Mouse (Mus musculus) spleen, postnatal 14 days (tissue): Measurements from ENCODE around the gene Thra.
A peak's percentile ranks its signal among the peaks of the same experiment; 100 is the strongest.
"Not testable (repeated sequence)": the region's sequence is repeated elsewhere in the genome, so short reads cannot be mapped to it uniquely, and the experiment has no call there.

Source experiments
- DNase-seq, 2 experiments: peaks; one replicate each; pipeline ENCODE4 v3.0.0; 2021 to 2022; ENCODE audit warnings: low spot score in 2 of 2

Gene Thra

DNA sequence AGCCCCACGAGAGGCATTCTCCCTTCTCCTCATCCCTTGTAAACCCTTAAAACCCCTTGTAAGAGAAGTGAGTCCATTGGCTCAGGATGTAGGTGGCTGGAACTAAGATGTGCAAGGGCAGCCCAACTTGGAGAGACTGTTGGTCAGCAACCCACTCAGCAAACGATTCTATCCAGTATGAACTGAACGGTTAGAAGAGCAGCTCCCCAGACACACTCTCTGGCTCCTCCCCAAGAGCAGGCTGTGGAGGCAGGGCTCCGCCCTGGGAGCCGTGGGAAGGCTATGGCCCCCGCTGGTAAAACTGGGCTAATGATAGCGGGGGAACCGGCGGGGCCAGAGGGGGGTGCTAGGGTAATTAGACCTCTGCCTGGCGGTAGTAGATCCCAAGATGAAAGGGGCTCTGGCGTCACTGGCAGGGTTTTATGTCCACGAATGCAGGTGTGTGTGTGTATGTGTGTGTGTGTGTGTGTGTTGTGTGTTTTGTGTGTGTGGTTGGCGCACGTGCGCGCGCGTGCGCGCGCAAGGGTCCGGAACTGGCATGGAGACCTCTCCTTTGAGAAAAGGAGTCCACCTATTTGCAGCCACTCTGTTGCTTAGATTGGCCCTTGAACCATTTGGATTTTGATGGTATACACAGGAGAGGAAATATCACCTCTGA lies at the start of gene Thra:
Gene Thra, plus strand, starts transcription at position 246 of the 658 bp plus-strand sequence.
- DNase-seq, result no peak

DNA sequence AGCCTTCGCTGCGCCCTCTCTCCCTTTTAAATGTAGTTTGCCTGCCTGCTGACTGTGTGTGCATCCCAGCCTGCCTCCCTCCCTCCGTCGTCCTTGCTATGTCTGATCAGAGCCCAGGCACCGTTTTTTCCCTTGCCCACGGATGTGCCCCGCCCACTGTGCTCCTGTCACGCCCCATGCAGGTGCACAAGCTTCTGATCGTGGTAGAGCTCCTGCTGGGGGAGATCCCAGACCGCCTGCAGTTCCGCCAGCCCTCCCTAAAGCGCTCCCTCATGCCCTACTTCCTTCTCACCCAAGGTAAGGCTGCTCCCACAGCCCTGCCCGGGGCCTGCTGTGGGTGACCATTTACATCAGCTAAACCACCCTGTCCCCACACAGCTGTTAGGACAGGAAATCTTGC lies 47.2 kb upstream of the Thra start:
- DNase-seq, result no peak

DNA sequence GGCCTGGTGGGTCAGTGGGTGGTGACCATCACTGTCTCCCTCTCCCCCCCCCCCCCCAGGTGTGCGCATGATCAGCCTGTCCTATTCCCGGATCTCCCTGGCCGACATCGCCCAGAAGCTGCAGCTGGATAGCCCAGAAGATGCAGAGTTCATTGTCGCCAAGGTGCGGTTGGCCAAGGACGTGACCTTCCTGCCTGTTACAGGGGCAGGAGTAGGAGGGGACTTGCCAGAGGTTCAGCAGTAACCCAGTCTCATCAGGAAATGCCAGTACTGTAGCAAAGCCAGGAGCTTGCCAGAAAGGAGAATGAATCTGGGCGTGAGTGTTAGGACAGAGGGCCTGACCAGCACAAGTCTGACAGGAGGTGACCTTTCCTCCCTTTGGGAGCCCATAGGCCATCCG lies 46.7 kb upstream of the Thra start:
- no peak for DNase-seq

DNA sequence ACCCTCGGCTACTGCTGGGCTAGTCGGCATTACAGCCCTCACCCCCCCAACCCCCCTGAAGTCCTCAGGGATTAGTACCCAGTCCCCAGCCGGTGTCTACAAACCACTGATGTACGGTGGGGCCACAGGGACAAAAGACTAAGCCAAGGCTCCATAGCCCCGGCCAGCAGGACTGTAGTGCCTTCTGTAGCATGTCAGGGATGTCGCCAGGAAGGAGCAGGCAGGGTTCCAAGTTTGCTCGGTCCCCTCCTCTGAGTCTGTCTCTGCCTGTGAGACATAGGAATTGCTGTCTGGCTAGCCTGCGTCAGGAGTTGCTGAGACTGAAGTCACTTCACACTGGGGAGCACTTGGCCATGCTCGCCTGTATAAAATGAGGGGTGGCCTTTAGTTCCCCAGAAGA lies 46.1 kb upstream of the Thra start:
- DNase-seq, result no peak

DNA sequence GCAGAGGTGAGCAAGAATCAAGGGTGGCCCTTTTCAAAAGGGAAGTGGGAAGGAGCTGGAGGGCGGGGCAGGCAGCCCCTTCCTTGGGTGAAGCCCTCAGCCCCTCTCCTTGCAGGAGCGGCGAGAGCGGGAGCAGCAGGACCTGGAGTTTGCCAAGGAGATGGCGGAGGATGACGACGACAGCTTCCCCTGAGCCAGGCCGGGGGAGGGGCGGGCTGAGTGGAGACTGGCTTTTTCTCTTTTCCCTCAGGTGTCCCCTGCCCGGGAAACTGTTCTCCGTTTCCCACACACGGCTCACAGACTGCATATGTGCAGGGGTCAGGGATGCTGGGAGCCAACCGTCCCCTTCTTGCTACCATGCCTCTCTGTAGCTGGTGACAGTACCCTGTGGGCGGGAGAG lies 45.0 kb upstream of the Thra start:
- no peak for DNase-seq

DNA sequence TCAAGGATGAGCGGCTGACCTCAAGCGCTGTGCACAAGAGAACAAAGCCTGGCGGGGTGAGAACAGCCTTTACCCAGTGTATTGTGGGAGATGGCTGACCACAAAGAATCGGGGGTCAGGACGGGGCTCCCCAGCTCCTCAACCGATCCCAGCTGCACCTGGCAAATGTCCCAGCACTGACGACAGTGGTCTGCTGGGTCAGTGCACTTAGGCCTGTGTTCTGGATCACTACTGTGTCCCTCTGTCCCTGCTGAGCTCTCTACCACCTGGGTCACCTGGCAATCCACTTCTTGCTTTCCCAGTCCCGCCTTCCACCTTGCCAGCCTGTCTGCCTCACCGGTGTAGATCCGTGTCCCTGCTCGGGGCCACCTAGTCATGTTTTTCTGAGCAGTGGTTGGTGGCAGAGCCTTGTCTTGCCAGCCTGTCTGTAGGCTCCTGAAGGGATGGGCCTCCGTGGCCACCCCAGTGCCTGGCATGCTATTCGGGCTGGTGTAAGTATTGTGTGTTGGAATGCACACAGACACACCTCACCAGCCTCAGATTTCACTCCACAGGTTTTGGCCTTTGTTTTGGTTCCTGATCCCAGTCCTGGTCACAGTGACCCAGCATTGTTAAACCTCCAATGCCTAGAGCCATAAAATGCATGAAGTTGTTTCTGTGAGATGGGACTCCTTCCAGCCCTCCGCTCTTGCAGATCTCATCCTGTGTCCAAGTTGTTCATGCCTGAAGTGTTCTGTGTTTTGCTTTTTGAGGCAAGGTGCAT lies 43.8 kb upstream of the Thra start:
- DNase-seq, result no peak

DNA sequence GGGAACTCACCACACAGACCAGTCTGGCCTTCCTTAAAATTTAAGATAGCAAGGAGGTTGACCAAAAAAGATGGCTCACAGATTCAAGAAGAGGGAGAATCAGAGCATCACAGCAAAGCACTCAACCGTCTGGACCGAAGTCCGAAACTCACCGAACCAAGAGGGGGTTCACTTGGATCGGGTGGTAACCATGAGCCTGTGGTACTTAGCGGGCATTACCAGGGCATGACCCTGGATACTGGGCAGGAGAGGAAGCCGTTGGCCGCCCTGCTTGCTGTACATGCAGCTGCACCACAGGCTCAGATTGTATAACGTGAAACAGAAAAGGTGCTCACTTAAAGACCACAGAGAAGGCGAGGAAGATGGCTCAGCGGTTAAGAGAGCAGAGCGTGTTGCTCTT lies 43.2 kb upstream of the Thra start:
- no peak for DNase-seq

DNA sequence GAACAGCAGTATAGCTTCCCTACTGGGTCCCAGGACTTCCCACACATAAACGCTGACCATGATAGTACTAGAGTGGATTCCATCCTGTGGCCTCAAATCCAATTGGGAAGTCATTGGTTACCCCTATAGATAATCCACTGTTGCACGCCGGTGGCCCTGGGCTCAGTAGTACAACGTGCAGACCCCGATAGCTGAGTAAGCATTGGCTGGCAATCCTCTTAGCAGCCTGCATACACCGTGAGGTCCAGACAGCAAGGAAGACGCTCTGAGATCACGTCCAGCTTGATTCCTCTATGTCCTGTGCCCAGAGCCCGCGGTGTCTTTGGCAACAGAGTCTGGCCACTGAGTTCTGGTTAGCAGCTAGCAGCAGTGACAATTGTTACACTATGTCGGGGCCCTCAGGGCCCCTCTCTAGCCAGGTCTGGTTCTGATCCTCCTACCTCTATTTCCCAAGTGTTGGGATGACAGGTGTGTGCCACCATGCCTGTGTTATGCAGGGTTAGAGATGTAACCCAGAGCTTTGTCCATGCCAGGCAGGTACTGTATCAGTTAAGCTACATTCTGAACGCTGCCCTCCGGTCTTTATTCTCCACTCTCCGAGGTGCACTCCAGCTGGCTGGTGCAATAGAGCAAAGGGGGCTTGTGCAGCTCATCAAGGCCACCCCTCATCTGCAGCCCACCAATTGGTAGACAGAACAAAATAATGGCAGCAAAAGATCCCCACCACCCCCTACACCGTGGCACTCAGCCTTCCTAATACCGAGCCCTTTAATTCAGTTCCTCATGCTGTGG lies 41.4 kb upstream of the Thra start:
- DNase-seq, result no peak

DNA sequence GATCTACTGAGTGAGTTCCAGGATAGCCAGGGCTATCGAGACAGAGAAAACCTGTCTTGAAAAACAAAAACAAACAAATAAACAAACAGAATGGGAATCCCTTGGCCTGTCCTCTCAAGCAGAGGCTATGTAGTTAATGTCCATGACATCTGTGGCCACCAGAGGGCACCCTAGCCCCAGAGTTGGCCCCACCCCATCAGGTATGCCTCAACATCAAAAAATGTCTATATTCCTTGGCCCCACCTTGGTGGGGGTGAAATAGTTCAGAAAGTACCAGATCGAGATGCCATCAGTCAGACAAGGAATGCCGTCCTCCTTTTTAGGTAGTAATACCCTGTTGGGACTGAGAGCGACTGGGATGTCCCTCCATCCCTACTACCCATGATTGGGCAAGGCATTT lies 40.5 kb upstream of the Thra start:
- DNase-seq, result peak; percentile 57 to 74

DNA sequence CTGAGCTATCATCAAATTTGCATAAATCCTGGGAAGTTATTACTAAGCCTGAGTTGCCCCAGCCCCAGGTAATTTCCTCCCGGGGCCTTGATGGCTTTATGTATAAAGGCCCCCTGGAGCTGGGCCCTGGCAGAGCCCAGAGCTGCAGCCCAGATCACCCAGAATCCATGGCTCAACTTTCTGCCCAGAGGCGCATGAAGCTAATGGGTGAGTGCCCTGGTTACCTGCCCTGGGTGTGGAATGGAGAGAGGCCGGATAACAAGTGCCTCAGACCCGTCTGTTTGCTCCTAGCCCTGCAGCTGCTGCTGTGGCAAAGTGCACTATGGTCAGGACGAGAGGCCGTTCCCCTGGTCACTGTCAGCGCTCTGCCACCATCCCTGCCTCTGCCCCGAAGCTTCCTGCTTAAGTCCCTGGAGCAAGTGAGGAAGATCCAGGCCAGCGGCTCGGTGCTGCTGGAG lies 39.2 kb upstream of the Thra start, which contains the start of gene Csf3:
Gene Csf3, plus strand, starts transcription at position 51 of the 458 bp plus-strand sequence.
- DNase-seq, result no peak

DNA sequence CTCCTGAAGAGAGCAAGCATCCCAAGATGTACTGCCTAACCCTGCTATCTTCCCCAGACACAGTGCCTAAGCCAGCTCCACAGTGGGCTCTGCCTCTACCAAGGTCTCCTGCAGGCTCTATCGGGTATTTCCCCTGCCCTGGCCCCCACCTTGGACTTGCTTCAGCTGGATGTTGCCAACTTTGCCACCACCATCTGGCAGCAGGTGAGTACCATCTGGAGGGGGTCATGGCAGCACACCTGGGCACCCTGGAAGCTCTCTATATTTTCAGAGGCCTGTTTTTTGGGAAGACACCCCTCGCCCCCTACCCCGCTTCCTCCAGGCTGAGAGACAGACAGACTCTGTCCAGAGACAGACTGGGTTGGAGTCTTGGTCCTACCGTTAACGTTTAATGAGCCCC lies 38.1 kb upstream of the Thra start:
- DNase-seq, result no peak

DNA sequence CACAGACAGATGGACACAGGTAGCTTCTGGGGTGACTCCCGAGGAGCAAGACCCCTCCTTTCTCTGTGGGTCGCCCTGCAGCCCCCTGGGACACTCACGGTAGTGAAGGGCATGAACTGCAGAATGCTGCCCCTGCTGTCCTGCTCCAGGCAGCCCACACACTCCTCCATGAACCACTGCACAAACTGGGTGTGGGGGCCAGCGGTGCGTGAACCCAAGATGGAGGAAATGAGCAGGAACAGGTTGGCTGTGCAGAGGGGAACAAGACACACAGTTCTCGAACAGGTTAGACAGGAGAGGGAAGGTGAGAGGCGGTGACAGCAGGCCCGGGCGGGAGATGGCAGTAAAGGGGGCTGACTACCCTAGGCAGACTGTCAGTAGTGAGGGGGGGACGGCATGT lies 35.4 kb upstream of the Thra start:
- no peak for DNase-seq

DNA sequence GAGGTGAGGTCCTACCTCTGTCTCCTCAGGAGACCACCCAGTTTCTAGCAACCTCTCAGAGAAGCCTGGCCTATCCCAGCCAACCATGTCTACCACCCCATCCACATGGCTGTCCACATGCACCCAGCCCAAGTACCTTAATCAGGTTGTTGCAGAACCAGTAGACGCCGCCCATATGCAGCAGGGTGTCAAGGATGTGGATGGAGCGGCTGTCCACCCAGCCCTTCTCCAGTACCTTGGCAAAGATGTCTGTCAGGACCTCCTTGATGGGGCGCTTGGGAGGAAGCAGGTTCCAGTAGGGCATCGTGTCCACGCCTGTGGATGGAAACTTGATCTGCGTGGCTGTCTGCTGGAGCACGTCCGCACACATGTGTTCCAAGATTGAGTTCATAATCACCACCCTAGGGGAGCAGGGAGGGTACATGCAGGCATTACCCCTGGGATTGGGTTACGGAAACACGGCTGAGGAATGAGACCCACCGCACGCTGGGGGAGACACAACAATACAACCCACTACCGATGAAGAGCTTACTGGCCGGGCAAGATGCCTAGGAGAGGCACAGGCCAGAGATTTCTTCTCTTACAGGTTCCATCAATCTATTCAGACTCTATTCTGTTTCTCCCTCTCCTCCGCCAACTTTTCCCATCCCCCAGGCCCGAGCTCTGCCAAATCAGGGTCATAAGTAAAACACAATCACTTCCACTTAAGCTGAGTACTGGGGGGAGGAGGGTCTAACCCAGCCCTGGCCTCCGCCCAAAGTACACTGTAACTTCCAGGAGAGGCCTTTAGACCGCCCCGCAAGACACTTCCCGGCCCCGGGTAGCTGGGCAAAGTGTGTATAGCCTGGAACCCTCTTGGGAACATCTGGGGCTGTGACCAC lies 32.8 kb upstream of the Thra start:
- no peak for DNase-seq

DNA sequence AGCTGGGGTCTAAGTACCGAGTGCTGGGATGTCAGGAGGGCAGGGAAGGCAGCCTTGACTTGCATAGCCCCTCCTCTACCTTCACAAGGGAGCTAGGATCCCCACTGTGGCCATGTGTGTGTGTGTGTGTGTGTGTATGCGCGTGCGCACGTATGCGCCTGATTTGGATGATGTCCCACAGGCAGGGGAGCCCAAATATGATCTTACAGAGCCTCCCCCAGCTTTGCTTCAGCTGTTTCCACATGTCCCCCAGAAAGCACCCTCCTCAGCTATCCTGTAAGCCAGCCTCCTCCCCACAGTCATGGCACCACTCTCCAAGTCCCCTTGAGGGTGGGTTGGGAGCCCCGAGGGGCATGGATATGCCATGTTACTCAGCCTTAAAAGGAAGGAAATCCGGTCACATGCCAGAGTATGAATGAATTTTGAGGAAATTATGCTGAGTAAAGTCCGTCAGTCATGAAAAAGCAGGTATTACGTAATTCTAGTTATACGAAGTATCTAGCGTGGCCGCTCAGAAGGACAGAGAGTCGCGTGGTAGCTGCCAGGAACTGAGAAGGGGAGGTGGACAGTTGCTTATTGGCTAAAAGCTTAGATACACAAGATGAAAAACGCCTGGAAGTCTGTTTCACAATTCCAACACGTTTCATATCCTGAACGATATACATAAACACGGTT lies 32.0 kb upstream of the Thra start:
- DNase-seq, result no peak

DNA sequence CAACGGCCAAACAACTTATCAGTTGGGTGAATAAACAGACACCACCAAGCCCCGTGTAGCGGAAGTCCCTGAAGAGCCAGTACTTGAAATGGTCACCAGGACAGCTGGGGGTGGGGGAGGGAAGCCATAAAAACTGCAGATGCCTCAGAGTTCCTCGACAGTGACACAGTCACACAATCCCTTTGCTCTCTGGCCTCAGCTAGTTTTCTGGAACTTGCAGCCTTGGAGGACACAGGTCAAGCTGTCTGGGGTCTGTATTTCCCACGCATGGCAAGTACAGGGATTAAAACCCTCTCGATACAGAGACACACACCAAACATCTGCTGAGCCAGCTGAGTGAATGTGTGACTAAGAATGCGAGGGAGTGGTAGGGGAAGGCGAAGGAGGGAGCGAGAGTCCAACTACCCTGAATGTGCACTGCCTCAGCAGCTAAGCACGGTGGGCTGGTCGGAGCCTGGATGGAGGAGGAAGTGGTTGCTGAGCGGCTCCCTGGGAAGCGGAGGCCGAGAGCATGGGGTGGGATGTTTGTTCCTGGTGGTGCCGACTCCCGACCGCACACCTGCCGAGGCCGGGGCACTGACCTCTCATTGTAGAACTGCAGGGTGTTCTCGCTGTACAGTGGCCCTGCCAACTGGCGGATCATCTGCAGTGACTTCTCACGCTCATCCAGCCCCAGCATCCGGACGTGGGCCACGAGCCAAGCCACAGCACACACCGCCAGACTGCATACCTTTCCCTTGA lies 31.3 kb upstream of the Thra start:
- DNase-seq, result no peak

DNA sequence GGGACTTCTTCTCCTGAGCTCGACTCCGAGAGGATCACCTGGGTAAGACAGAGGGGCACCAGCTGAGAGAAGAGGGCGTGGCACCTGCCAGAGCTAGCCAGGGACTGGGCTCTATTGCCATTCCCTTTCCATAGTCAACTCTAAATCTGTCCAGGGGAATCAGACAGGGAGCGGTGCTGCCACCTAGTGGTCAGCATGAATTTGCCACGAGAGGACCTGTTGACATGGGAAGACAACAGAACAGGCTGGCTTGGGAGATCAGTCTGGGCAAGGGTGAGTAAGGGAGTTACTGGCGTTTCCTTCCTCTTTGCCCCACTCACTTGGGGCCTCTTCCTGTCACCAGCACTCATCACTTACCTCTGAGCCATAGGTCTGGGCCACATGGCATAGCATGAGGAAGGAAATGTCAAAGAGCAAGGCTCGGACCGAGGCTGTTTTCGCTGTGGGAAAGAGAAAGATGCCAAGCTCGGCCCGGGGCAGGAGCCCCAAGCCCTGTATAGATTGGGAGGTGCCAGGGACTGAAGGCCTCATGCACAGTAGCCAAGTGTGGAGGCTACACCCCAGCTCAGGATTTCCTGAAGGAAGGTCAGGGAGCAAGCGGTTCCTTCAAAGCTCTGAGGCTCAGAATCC lies 29.9 kb upstream of the Thra start:
- peak; percentile 50 to 70 for DNase-seq

DNA sequence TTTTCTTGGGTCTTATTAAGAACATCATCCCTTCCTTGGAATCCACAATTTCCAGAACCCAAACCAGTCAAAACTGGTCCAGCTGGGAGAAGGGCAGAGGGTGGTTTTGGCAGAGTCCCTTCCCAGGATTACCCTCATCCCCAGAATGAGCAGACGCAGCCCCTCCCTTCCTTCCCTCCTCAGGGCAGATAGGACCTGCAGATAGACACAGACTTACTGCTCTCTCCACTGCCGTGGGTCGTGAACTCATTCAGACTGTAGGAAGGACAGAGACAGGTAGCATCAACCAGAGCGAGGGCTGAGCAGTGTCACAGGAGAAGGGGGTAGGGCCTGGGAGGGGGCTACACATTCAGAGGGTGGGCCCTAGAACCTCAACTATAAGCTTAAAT lies 29.4 kb upstream of the Thra start:
- no peak for DNase-seq

DNA sequence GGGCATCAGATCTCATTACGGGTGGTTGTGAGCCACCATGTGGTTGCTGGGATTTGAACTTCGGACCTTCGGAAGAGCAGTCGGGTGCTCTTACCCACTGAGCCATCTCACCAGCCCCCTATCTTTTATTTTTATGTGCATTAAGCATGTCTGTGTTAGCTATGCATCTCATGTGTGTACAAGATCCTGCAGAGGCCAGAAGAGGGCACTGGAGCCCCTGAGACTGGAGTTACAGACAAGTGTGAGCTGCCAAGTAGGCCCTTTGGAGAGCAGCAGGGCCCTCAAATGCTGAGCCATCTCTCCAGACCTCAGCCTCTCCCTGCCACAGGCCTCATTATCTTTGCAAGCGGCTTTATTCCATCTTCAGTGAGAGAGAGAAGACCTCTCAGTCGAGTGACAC lies 28.4 kb upstream of the Thra start:
- DNase-seq, result not testable (repeated sequence)

DNA sequence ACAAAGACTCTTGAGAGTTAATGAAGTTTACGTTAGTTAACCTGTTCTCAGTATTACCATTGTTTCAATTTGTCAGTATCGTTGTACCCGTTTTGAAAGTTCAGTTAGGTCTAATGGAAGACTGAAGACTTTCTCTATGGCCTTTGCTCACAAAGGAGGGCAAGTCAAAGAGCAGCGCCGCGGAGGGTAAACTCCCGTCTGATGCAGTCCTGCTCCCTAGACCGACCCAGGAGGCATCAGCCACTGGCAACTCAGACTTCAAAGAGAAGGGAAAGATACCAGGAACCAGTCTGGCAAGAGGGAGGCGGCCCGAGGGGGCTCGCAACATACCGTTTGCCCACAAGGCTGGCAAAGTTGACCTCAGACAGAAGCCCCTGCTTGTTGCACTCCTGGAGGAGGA lies 26.7 kb upstream of the Thra start:
- DNase-seq, result no peak

DNA sequence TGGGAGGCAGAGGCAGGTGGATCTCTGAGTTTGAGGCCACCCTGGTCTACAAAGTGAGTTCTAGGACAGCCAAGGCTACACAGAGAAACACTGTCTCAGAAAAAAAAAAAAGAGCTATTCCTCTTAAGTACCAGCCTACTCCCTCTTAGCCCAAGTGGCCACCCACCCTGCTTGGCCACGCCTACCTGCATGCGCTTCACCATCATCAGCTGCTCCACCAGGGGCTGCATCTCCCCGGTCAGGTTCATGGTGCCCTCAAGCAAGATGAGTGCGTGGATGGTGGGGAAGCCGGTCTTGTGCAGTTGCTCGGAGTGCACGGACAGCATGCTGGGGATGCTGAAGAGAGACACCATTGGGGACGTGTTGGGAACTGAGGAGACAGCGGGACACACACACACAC lies 24.5 kb upstream of the Thra start:
- no peak for DNase-seq
